Comparison of ENCODE assay signal across 21 mouse cellular contexts in genomic region chr1:93603921-93604320, GRCm38 (mm10). TPM values are rescaled to one million over a fixed set of nuclear protein-coding genes. Genes with fewer than 3 reads are reported as not detected.
DNase-seq lines count a peak whose midpoint lies in the region; TF ChIP-seq lines count a peak whose summit lies in the region.
"Had no signal": no experiment of that assay in that cellular context is flagged by ENCODE, and none has a peak within 500 bp of the region (broad histone marks: within the 10 kb centered on the region; RNA-seq: fewer than 3 reads in every experiment).

No protein-coding gene starts in this region.

- no peak overlapping the region for H3K27ac ChIP-seq in ES-E14 (ENCODE audit: insufficient read depth, low read depth, low read length, poor library complexity, severe bottlenecking)
- H3K27ac ChIP-seq: embryonic facial prominence, embryonic 13.5 days; embryonic facial prominence, embryonic 15.5 days; forebrain, embryonic 10.5 days; forebrain, embryonic 12.5 days had no signal

- H3K9me3 ChIP-seq in E14TG2a.4 (ENCODE audit: low read length) (no peaks in the 10 kb centered on the region), ES-E14 (ENCODE audit: control insufficient read depth, insufficient read depth, low read depth, low read length) (no peaks in the 10 kb centered on the region)
- H3K9me3 ChIP-seq: embryonic facial prominence, embryonic 15.5 days; forebrain, embryonic 12.5 days had no signal

- no peaks in the 10 kb centered on the region for H3K27me3 ChIP-seq in E14TG2a.4 (ENCODE audit: insufficient read depth, low read length)
- H3K27me3 ChIP-seq: CH12.LX; embryonic facial prominence, embryonic 13.5 days; embryonic facial prominence, embryonic 15.5 days; forebrain, embryonic 12.5 days had no signal

- TF ChIP-seq CTCF in E14TG2a.4 (conservative IDR thresholded peaks at IDR 0.05; ENCODE audit: low read length): no peak

- no peaks in the 10 kb centered on the region for H3K36me3 ChIP-seq in E14TG2a.4 (ENCODE audit: insufficient read depth, low read length)
- no peaks in the 10 kb centered on the region for H3K36me3 ChIP-seq in ES-E14 (ENCODE audit: control insufficient read depth, insufficient read depth, low read length, poor library complexity, severe bottlenecking)
- H3K36me3 ChIP-seq: embryonic facial prominence, embryonic 15.5 days; forebrain, embryonic 10.5 days; forebrain, embryonic 12.5 days had no signal

- H3K4me1 ChIP-seq in E14TG2a.4 (replicated peaks; ENCODE audit: low read depth, low read length) (peaks cover 33% of the 10 kb centered on the region), ES-E14 (ENCODE audit: control insufficient read depth in 2 of 2, insufficient read depth in 2 of 2, low read length in 2 of 2, poor library complexity in 1 of 2) (peaks cover 0 to 11% of the 10 kb centered on the region in 2 experiments; a peak in 2 of 4 replicates)
- H3K4me1 ChIP-seq: embryonic facial prominence, embryonic 13.5 days; embryonic facial prominence, embryonic 15.5 days; forebrain, embryonic 10.5 days; forebrain, embryonic 12.5 days had no signal

- peak; percentile 13 for DNase-seq in ES-E14 (ENCODE audit: low read depth, low spot score)
- DNase-seq in ZHBTc4 (ENCODE audit: low read depth, low spot score): peak; percentile 77
- DNase-seq in cerebellum, adult 8-10 months: no peak
- DNase-seq in left cerebral cortex, adult 18-20 months (ENCODE audit: low spot score in 2 of 2): no peak
- DNase-seq: adrenal gland, adult 8-10 months; adrenal gland, postnatal 14 days; adrenal gland, postnatal 36 days; B cell, adult 2 months; cerebellum, adult 11-12 months; cerebellum, adult 2 months; cerebellum, adult 9-11 months; cerebellum, postnatal 14 days; cerebellum, postnatal 36 days; embryo, embryonic 11 days had no signal

- no peak overlapping the region for H3K9ac ChIP-seq in ES-E14 (ENCODE audit: insufficient read depth, low read depth, low read length, poor library complexity, severe bottlenecking)
- H3K9ac ChIP-seq: embryonic facial prominence, embryonic 13.5 days; embryonic facial prominence, embryonic 15.5 days; forebrain, embryonic 12.5 days had no signal

- in situ Hi-C loops in ES-E14 (cut with MboI; ENCODE audit: low sequenced_read_pairs in 2 of 2, unreplicated experiment in 2 of 2): no loop called here

- 0 out of 2 replicates have a peak overlapping the region, but pooled peaks have one; percentile 17 for H3K4me3 ChIP-seq in E14TG2a.4 (replicated peaks; ENCODE audit: low read length)
- H3K4me3 ChIP-seq in ES-E14 (ENCODE audit: insufficient read depth in 1 of 2, low read depth in 1 of 2, low read length in 2 of 2, poor library complexity in 1 of 2, severe bottlenecking in 1 of 2): no peak overlapping the region; a peak in 1 of 4 replicates
- H3K4me3 ChIP-seq: embryonic facial prominence, embryonic 13.5 days; embryonic facial prominence, embryonic 15.5 days; erythroblast, embryonic 14.5 days; forebrain, embryonic 10.5 days; forebrain, embryonic 12.5 days had no signal

TF ChIP-seq in ES-E14, 5 proteins besides CTCF, POLR2A, EP300 and RAD21:
- TF ChIP-seq MAFK (IDR thresholded peaks at IDR 0.05; ENCODE audit: insufficient read depth, low read depth, low read length) (no peak), CHD2 (IDR thresholded peaks at IDR 0.05; ENCODE audit: low read depth, low read length) (no peak), ZC3H11A (IDR thresholded peaks at IDR 0.05; ENCODE audit: borderline replicate concordance, low read depth, low read length) (no peak), HCFC1 (IDR thresholded peaks at IDR 0.05; ENCODE audit: borderline replicate concordance, insufficient read depth, low read length) (no peak), ZNF384 (IDR thresholded peaks at IDR 0.05; ENCODE audit: low read depth, low read length) (no peak)

RNA-seq across cellular contexts. Expression of gene Stk25, which starts 54.5 kb away (rescaled TPM):
- total RNA-seq in ES-E14 (2012; rRNA removed): 62.0 and 79.3 TPM in 2 replicates
- total RNA-seq in left cerebral cortex, adult 18-20 months (2021): 100 to 1,000 TPM; 382 to 398 TPM

Comparison
In these comparisons a context has a peak if more than half of its experiments do, and no peak if none do; other contexts are left out.
1. DNase-seq: peak in ES-E14 (single experiment) and ZHBTc4 (single experiment); none in cerebellum, adult 8-10 months (single experiment) and left cerebral cortex, adult 18-20 months (0 of 2).